Mouse (Mus musculus) natural killer cell, adult 2 months (primary cell): ENCODE results near the gene Scgb1b10.
"Not testable (repeated sequence)": the region's sequence is repeated elsewhere in the genome, so short reads cannot be mapped to it uniquely, and the experiment has no call there.

Experiments
- DNase-seq, 2 experiments: peaks; one replicate each; pipeline ENCODE4 v3.0.0; 2022; ENCODE audit warnings: low spot score in 2 of 2

The Scgb1b10 gene

GRCm38 (mm10) chr7:32100553-32100952, at the start of gene Scgb1b10:
Scgb1b10 (plus strand) TSS chr7:32100853.
- DNase-seq: not testable (repeated sequence)
